Mouse (Mus musculus): ENCODE measurements around the gene Slc36a3. TPM values are rescaled to one million over a fixed set of nuclear protein-coding genes. Genes with fewer than 3 reads are reported as not detected.

Slc36a3 gene
- 4.2 TPM for polyA plus RNA-seq (2014; fragmentation: Illumina TruSeq; extraction: RNeasy Lipid Tissue Mini Kit (QIAGEN cat#74804); ENCODE audit: low read depth, low replicate concordance)

GRCm38 (mm10) chr11:55151608-55152007, at the start of gene Slc36a3:
Gene Slc36a3, minus strand, starts transcription at chr11:55151708.

GRCm38 (mm10) chr11:55184733-55185291, 33.3 kb upstream of the Slc36a3 start, which contains the start of gene Slc36a2:
Gene Slc36a2, minus strand, starts transcription at chr11:55185077.

GRCm38 (mm10) chr11:55097463-55098188, 53.9 kb downstream of the Slc36a3 start, which contains the start of gene Gm2a:
Gene Gm2a, plus strand, starts transcription at chr11:55098115.

GRCm38 (mm10) chr11:55077331-55078231, 73.9 kb downstream of the Slc36a3 start, which contains the start of gene Ccdc69:
Gene Ccdc69, minus strand, starts transcription at chr11:55078131.

Other genes with a start within 250 kb of the Slc36a3 start
- 8.6 TPM for gene Gpx3, start 249.3 kb downstream of the Slc36a3 start, polyA plus RNA-seq (2014; fragmentation: Illumina TruSeq; extraction: RNeasy Lipid Tissue Mini Kit (QIAGEN cat#74804); ENCODE audit: low read depth, low replicate concordance)
- 0.70 TPM for gene Tnip1, start 188.8 kb downstream of the Slc36a3 start, polyA plus RNA-seq (2014; fragmentation: Illumina TruSeq; extraction: RNeasy Lipid Tissue Mini Kit (QIAGEN cat#74804); ENCODE audit: low read depth, low replicate concordance)
- 1.3 TPM for gene Anxa6, start 118.3 kb downstream of the Slc36a3 start, polyA plus RNA-seq (2014; fragmentation: Illumina TruSeq; extraction: RNeasy Lipid Tissue Mini Kit (QIAGEN cat#74804); ENCODE audit: low read depth, low replicate concordance)
- gene Ccdc69, start 73.6 kb downstream of the Slc36a3 start, polyA plus RNA-seq (2014; fragmentation: Illumina TruSeq; extraction: RNeasy Lipid Tissue Mini Kit (QIAGEN cat#74804); ENCODE audit: low read depth, low replicate concordance): 2.8 TPM
- 103 TPM for gene Gm2a, start 53.6 kb downstream of the Slc36a3 start, polyA plus RNA-seq (2014; fragmentation: Illumina TruSeq; extraction: RNeasy Lipid Tissue Mini Kit (QIAGEN cat#74804); ENCODE audit: low read depth, low replicate concordance)
- 0.08 TPM for gene Slc36a2, start 33.4 kb upstream of the Slc36a3 start, polyA plus RNA-seq (2014; fragmentation: Illumina TruSeq; extraction: RNeasy Lipid Tissue Mini Kit (QIAGEN cat#74804); ENCODE audit: low read depth, low replicate concordance)
- gene Slc36a1, start 52.6 kb upstream of the Slc36a3 start, polyA plus RNA-seq (2014; fragmentation: Illumina TruSeq; extraction: RNeasy Lipid Tissue Mini Kit (QIAGEN cat#74804); ENCODE audit: low read depth, low replicate concordance): 1.3 TPM
- 0.01 TPM for gene Fat2, start 184.9 kb upstream of the Slc36a3 start, polyA plus RNA-seq (2014; fragmentation: Illumina TruSeq; extraction: RNeasy Lipid Tissue Mini Kit (QIAGEN cat#74804); ENCODE audit: low read depth, low replicate concordance)

All from testis, adult 10 weeks (tissue).